Mouse (Mus musculus) spleen, embryonic (tissue): ENCODE data around the gene Klhdc1.

Source experiments
- CTCF ChIA-PET: fragments of 350-600 bp; sonication (Branson Sonifier 250); formaldehyde crosslinking; loops from one replicate; lab custom pipeline; 2022; lab: Charles Lee

Gene Klhdc1

DNA sequence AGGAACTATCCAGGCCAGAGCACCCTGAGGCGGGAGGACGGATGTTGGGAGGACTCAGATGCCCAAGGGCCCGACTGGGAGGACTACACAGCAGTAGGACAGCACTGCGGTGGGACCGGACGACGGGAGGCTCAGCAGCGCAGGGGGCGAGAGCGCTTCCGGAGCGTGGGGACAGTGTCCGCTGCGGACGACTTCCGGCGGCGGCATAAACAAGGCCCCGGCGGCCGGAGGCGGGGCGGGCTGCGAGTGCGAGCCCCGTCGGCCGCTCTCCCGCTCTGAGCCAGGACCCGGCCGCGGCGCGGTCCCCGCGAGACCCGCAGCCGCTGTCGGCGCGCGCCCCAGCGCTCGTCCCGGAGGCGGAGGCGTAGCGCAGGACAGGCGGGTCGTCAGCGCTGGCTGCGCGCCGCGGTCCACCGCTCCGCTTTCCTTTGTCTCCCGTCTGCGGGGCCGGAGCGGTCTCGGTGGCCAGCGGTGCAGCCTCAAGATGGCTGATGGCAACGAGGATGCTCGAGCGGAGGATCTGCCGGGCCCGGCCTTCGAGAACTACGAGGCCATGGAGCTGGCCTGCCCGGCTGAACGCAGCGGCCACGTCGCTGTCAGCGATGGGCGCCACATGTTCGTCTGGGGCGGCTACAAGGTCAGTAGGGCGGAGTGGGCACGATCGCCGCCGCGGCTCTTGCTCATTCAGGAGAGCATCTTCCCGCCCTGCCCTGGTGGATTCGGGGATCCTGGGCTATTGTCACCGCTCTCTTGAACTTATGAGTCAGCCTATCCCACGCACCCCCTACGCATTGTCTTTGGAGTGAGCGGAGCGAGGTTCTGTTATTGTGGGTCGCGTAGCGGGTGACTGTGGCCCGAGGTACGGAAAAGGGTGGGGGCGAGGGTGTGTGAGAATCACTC lies 55.8 kb downstream of the Klhdc1 start, which contains the start of gene Klhdc2:
Gene Klhdc2 (plus strand): TSS at position 171 of the 900 bp plus-strand sequence.
- CTCF ChIA-PET: no interaction called here

- CTCF ChIA-PET: interaction anchor here (0.6 kb wide), 1 partner anchor 734 kb away, joined by 6 read pairs; no protein-coding TSS in a partner anchor
Observed at GRCm38 (mm10) chr12:69297411-69298150, 56.6 kb downstream of the Klhdc1 start.

- CTCF ChIA-PET: interaction anchor here (0.6 kb wide), 1 partner anchor 733 kb away, joined by 6 read pairs; no protein-coding TSS in a partner anchor
Observed at GRCm38 (mm10) chr12:69298281-69298680, 57.3 kb downstream of the Klhdc1 start.

DNA sequence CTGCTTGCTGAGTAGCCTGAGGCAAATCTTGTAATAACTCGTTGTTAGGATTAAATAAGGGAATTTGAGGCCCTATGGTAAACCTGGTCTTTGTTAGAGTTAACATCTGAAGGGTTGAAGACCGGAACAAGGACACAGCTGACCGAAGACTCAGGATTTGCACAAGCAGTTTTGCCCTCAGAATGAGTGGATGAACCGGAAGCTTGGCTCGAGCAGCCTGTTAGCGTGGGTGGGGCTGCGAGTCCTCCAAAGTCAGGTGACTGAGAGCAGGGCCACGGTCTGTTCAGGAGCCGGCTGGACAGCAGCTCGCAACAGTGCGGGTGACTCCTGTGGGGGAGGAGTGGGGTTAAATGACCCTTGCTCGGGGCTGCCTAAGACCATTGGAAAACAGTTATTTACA lies 58.3 kb downstream of the Klhdc1 start:
- CTCF ChIA-PET: no interaction called here

- CTCF ChIA-PET: no interaction called here
Observed at GRCm38 (mm10) chr12:69299831-69300230, 58.9 kb downstream of the Klhdc1 start.

DNA sequence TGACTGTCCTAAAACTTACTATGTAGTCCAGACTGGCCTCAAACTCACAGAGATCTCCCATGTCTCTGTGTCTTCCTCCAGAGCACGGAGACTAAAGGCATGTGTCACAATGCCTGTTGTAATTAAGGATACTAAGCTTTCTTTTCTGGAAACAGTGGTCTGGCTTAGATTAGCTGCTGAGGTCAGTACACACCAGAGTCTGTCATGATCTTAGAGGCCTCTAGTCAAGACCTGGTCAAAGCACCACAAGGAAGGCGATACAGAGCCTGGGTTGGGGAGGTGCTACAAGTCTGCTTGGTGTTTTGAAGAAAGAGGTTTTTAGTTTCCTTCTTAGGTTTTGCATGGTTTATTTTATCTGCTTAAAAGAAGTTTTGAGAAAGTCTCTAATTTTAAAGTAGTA lies 59.4 kb downstream of the Klhdc1 start:
- CTCF ChIA-PET: no interaction called here

GRCm38 (mm10) chr12:69302171-69302570 lies 61.2 kb downstream of the Klhdc1 start:
- CTCF ChIA-PET: no interaction called here

DNA sequence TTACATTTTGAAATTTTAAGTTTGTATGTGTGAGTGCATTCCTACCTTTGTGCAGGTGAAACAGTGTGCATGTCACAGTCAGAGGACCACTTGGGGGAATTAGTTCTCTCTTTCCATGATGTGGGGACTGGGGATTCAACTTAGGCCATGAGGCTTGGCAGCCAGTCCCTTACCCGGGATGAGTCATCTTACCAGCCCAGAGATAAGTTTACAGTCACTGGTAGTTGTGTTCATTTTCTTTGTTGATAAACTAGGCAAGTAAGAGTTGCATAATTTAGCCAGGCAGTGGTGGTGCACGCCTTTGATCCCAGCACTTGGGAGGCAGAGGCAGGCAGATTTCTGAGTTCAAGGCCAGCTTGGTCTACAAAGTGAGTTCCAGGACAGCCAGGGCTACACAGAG lies 63.1 kb downstream of the Klhdc1 start:
- CTCF ChIA-PET: no interaction called here

DNA sequence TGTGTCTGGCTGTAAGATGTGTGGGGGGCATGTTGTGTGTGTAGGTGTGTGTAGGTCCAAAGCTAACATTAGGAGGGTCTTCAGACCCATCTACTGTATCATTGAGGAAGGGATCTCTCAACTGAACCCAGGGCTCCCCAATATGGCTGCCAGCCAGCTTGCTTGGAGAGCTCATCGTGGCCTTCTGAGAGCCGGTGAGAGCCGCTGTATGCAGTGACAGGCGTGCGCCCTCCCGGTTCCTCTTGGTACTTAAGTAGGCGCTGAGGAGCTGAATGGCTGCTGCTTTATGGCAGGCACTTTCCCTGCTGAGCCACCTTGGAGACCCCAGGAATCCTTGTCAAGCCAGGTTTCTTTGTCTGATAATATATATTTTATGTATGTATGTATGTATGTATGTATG lies 65.4 kb downstream of the Klhdc1 start:
- CTCF ChIA-PET: no interaction called here

DNA sequence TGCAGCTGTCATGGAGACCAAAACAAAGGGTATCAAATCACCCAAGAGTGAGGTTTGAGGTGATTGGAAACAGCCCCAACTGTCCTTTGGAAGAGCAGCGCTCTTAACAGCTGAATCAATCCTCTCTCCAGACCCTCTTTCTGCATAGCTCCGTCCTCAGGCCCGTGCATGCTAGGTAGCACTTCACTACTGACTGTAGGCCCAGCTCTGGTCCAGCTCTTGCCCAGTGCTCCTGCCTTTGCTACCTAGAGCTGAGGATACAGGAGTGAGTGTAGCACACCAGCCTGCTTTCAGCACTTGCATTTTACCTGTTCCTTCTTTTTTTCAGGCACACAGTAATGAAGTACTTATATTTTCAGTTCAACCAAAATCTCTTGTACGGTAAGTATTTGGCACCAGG lies 68.7 kb downstream of the Klhdc1 start:
- CTCF ChIA-PET: interaction anchor here (0.5 to 0.6 kb wide), 2 partner anchors 13 to 82 kb away, joined by 3 to 6 read pairs; partner anchors contain the start of gene Pole2

DNA sequence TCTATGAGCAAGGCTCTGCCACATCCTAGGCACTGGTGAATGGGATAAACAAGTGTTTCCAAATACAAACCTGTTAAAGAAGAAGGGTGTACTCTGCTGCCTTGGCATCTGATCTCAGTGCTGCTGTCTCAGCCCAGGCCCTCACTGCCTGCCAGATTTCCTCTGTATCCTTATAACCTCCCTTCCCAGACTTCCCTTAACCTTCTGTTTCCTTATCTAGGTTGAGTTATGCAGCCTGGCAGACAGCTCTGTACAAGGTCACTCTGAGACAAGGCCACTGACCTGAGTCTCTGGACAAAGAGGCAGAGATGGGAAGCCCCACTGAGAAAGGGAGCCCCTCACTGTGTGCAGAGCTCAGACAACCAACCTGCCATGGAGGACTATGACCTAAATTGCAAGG lies 77.5 kb downstream of the Klhdc1 start:
- CTCF ChIA-PET: interaction anchor here (0.6 kb wide), 1 partner anchor 48 kb away, joined by 3 read pairs; no protein-coding TSS in a partner anchor

DNA sequence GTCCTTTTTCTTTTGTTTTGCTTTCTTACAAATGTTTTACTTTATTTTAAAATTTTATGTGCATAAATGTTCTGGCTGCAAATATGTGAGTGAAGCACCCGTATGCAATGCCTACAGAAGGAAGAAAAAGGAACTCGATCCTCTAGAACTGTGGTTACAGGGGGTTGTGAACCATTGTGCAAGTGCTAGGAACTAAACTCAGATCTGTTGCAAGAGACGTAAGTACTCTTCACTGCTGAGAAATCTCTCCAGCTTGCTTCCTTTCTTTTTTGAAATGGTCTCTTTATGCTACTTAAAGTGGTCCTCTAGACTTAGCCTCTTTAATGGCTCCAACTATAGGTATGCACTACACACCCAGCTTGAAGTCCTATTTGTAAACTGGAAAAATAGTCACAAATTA lies 90.2 kb downstream of the Klhdc1 start:
- CTCF ChIA-PET: interaction anchor here (0.6 kb wide), 1 partner anchor 113 kb away, joined by 4 read pairs; no protein-coding TSS in a partner anchor

- CTCF ChIA-PET: no interaction called here
Observed at GRCm38 (mm10) chr12:69332147-69332546, 91.2 kb downstream of the Klhdc1 start.

DNA sequence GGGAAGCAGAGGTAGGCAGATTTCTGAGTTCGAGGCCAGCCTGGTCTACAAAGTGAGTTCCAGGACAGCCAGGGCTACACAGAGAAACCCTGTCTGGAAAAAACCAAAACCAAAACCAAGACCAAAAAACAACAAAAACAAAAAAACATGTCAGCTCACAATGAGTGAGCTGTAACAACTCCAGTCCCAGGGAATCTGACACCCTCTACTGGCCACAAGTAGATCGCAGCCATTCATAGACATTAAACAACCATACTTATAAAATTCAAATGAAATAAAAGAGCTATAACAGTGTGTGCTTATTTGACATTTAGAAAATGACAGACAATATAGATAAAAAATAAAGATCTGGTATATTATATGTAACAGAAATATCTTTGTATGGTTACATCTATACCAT lies 92.6 kb downstream of the Klhdc1 start:
- CTCF ChIA-PET: interaction anchor here (0.6 to 0.7 kb wide), 3 partner anchors 23 to 362 kb away, joined by 3 read pairs; no protein-coding TSS in a partner anchor
